Mouse (Mus musculus): Measurements from ENCODE around the gene Entpd1. TPM values are rescaled to one million over a fixed set of nuclear protein-coding genes. Genes with fewer than 3 reads are reported as not detected.
"Not testable (repeated sequence)": the region's sequence is repeated elsewhere in the genome, so short reads cannot be mapped to it uniquely, and the experiment has no call there.

Gene Entpd1
- polyA plus RNA-seq, 1 experiment from 2014 or later, result 18.6 TPM

- WGBS, result 86% methylated on average over 6 of the region's 6 CpGs
These were observed 4.5 kb upstream of the Entpd1 start for GRCm38 (mm10) chr19:40607676-40608075.

GRCm38 (mm10) chr19:40614811-40615210, 2.6 kb downstream of the Entpd1 start:
- no peak overlapping the region for H3K4me2 ChIP-seq (ENCODE audit: low read depth, low read length)
- no peaks in the 10 kb centered on the region for H3K9me3 ChIP-seq (ENCODE audit: control insufficient read depth, low read length)
- H3K4me1 ChIP-seq (replicated peaks; ENCODE audit: control insufficient read depth, insufficient read depth, low read length), result peaks cover 7% of the 10 kb centered on the region
- WGBS, result 64% methylated on average over 7 of the region's 7 CpGs
- H3K36me3 ChIP-seq (ENCODE audit: control insufficient read depth, insufficient read depth, low read length), result no peaks in the 10 kb centered on the region
- H3K9ac ChIP-seq (ENCODE audit: low read length), result no peak overlapping the region
- H3K4me3 ChIP-seq (ENCODE audit: low read length), result no peak overlapping the region
- no peak overlapping the region for H3K27ac ChIP-seq (ENCODE audit: low read length)
- peaks cover 2% of the 10 kb centered on the region; the same call in 1 of the 2 replicates for H3K27me3 ChIP-seq (ENCODE audit: control insufficient read depth, insufficient read depth, low read depth, low read length)
- no peak for ATAC-seq (ENCODE audit: low read depth)

More at GRCm38 (mm10) chr19:40607676-40608075, 4.5 kb upstream of the Entpd1 start:
- no peak for ATAC-seq (ENCODE audit: low read depth)
- Histone ChIP-seq H3K27ac (ENCODE audit: low read length) (no peak overlapping the region), H3K4me1 (replicated peaks; ENCODE audit: control insufficient read depth, insufficient read depth, low read length) (peaks cover 7% of the 10 kb centered on the region), H3K4me2 (ENCODE audit: low read depth, low read length) (no peak overlapping the region), H3K4me3 (ENCODE audit: low read length) (no peak overlapping the region), H3K36me3 (ENCODE audit: control insufficient read depth, insufficient read depth, low read length) (peaks cover 17% of the 10 kb centered on the region), H3K9me3 (ENCODE audit: control insufficient read depth, low read length) (no peaks in the 10 kb centered on the region), H3K27me3 (ENCODE audit: control insufficient read depth, insufficient read depth, low read depth, low read length) (no peaks in the 10 kb centered on the region), H3K9ac (ENCODE audit: low read length) (no peak overlapping the region)

- no peaks in the 10 kb centered on the region for H3K9me3 ChIP-seq (ENCODE audit: control insufficient read depth, low read length)
- no peak overlapping the region for H3K4me3 ChIP-seq (ENCODE audit: low read length)
- H3K9ac ChIP-seq (ENCODE audit: low read length), result no peak overlapping the region
- H3K4me2 ChIP-seq (ENCODE audit: low read depth, low read length), result no peak overlapping the region
- no peak overlapping the region for H3K27ac ChIP-seq (ENCODE audit: low read length)
- H3K36me3 ChIP-seq (ENCODE audit: control insufficient read depth, insufficient read depth, low read length), result no peaks in the 10 kb centered on the region
- ATAC-seq (ENCODE audit: low read depth), result no peak
- H3K4me1 ChIP-seq (replicated peaks; ENCODE audit: control insufficient read depth, insufficient read depth, low read length), result peaks cover 6% of the 10 kb centered on the region
- peaks cover 2% of the 10 kb centered on the region; the same call in 1 of the 2 replicates for H3K27me3 ChIP-seq (ENCODE audit: control insufficient read depth, insufficient read depth, low read depth, low read length)
- WGBS, result 75% methylated on average over 7 of the region's 7 CpGs
These were observed 3.9 kb downstream of the Entpd1 start for GRCm38 (mm10) chr19:40616021-40616420.

- not testable (repeated sequence) for H3K36me3 ChIP-seq (ENCODE audit: control insufficient read depth, insufficient read depth, low read length); H3K4me1 ChIP-seq (replicated peaks; ENCODE audit: control insufficient read depth, insufficient read depth, low read length); H3K27ac ChIP-seq (ENCODE audit: low read length); H3K27me3 ChIP-seq (ENCODE audit: control insufficient read depth, insufficient read depth, low read depth, low read length); H3K9me3 ChIP-seq (ENCODE audit: control insufficient read depth, low read length); H3K9ac ChIP-seq (ENCODE audit: low read length); H3K4me3 ChIP-seq (ENCODE audit: low read length); H3K4me2 ChIP-seq (ENCODE audit: low read depth, low read length); ATAC-seq (ENCODE audit: low read depth)
- WGBS, result 41% methylated on average over 9 of the region's 26 CpGs
These were observed 9.4 kb downstream of the Entpd1 start for GRCm38 (mm10) chr19:40621616-40622015.

- no peak for ATAC-seq (ENCODE audit: low read depth)
- H3K4me1 ChIP-seq (replicated peaks; ENCODE audit: control insufficient read depth, insufficient read depth, low read length), result no peaks in the 10 kb centered on the region
- H3K9ac ChIP-seq (ENCODE audit: low read length), result no peak overlapping the region
- no peaks in the 10 kb centered on the region for H3K9me3 ChIP-seq (ENCODE audit: control insufficient read depth, low read length)
- H3K36me3 ChIP-seq (ENCODE audit: control insufficient read depth, insufficient read depth, low read length), result no peaks in the 10 kb centered on the region
- H3K4me3 ChIP-seq (ENCODE audit: low read length), result no peak overlapping the region
- no peak overlapping the region for H3K27ac ChIP-seq (ENCODE audit: low read length)
- H3K27me3 ChIP-seq (ENCODE audit: control insufficient read depth, insufficient read depth, low read depth, low read length), result no peaks in the 10 kb centered on the region
- H3K4me2 ChIP-seq (ENCODE audit: low read depth, low read length), result no peak overlapping the region
- WGBS, result 36% methylated on average over 12 of the region's 12 CpGs
These were observed 13.8 kb downstream of the Entpd1 start for GRCm38 (mm10) chr19:40625935-40626334.

GRCm38 (mm10) chr19:40628950-40629349, 16.8 kb downstream of the Entpd1 start:
- H3K9ac ChIP-seq (ENCODE audit: low read length), result no peak overlapping the region
- no peaks in the 10 kb centered on the region for H3K4me1 ChIP-seq (replicated peaks; ENCODE audit: control insufficient read depth, insufficient read depth, low read length)
- no peak for ATAC-seq (ENCODE audit: low read depth)
- H3K27ac ChIP-seq (ENCODE audit: low read length), result no peak overlapping the region
- no peak overlapping the region for H3K4me3 ChIP-seq (ENCODE audit: low read length)
- no peaks in the 10 kb centered on the region for H3K36me3 ChIP-seq (ENCODE audit: control insufficient read depth, insufficient read depth, low read length)
- H3K27me3 ChIP-seq (ENCODE audit: control insufficient read depth, insufficient read depth, low read depth, low read length), result no peaks in the 10 kb centered on the region
- no peaks in the 10 kb centered on the region for H3K9me3 ChIP-seq (ENCODE audit: control insufficient read depth, low read length)
- no peak overlapping the region for H3K4me2 ChIP-seq (ENCODE audit: low read depth, low read length)

GRCm38 (mm10) chr19:40630096-40630495, 17.9 kb downstream of the Entpd1 start:
- Histone ChIP-seq H3K4me2 (ENCODE audit: low read depth, low read length) (no peak overlapping the region), H3K27me3 (ENCODE audit: control insufficient read depth, insufficient read depth, low read depth, low read length) (no peaks in the 10 kb centered on the region), H3K4me1 (replicated peaks; ENCODE audit: control insufficient read depth, insufficient read depth, low read length) (no peaks in the 10 kb centered on the region), H3K4me3 (ENCODE audit: low read length) (no peak overlapping the region), H3K9me3 (ENCODE audit: control insufficient read depth, low read length) (no peaks in the 10 kb centered on the region), H3K36me3 (ENCODE audit: control insufficient read depth, insufficient read depth, low read length) (no peaks in the 10 kb centered on the region), H3K27ac (ENCODE audit: low read length) (peak overlapping the region; percentile 30; the same call in 1 of the 2 replicates), H3K9ac (ENCODE audit: low read length) (no peak overlapping the region)
- WGBS, result 80% methylated on average over 3 of the region's 3 CpGs
- ATAC-seq (ENCODE audit: low read depth), result no peak

GRCm38 (mm10) chr19:40630606-40631005, 18.4 kb downstream of the Entpd1 start:
- Histone ChIP-seq H3K27me3 (ENCODE audit: control insufficient read depth, insufficient read depth, low read depth, low read length) (no peaks in the 10 kb centered on the region), H3K36me3 (ENCODE audit: control insufficient read depth, insufficient read depth, low read length) (no peaks in the 10 kb centered on the region), H3K4me2 (ENCODE audit: low read depth, low read length) (no peak overlapping the region), H3K27ac (ENCODE audit: low read length) (no peak overlapping the region), H3K4me3 (ENCODE audit: low read length) (no peak overlapping the region), H3K4me1 (replicated peaks; ENCODE audit: control insufficient read depth, insufficient read depth, low read length) (no peaks in the 10 kb centered on the region), H3K9ac (ENCODE audit: low read length) (no peak overlapping the region), H3K9me3 (ENCODE audit: control insufficient read depth, low read length) (no peaks in the 10 kb centered on the region)
- WGBS, result 49% methylated on average over 7 of the region's 7 CpGs
- ATAC-seq (ENCODE audit: low read depth), result no peak

GRCm38 (mm10) chr19:40632193-40632592, 20.0 kb downstream of the Entpd1 start:
- Histone ChIP-seq H3K4me1 (replicated peaks; ENCODE audit: control insufficient read depth, insufficient read depth, low read length) (no peaks in the 10 kb centered on the region), H3K9me3 (ENCODE audit: control insufficient read depth, low read length) (no peaks in the 10 kb centered on the region), H3K4me3 (ENCODE audit: low read length) (no peak overlapping the region), H3K27me3 (ENCODE audit: control insufficient read depth, insufficient read depth, low read depth, low read length) (no peaks in the 10 kb centered on the region), H3K36me3 (ENCODE audit: control insufficient read depth, insufficient read depth, low read length) (no peaks in the 10 kb centered on the region), H3K27ac (ENCODE audit: low read length) (no peak overlapping the region), H3K9ac (ENCODE audit: low read length) (no peak overlapping the region), H3K4me2 (ENCODE audit: low read depth, low read length) (no peak overlapping the region)
- peak; percentile 28; the same call in 1 of the 2 replicates for ATAC-seq (ENCODE audit: low read depth)
- 30% methylated on average over 3 of the region's 3 CpGs for WGBS

- Histone ChIP-seq H3K27ac (ENCODE audit: low read length) (no peak overlapping the region), H3K27me3 (ENCODE audit: control insufficient read depth, insufficient read depth, low read depth, low read length) (no peaks in the 10 kb centered on the region), H3K36me3 (ENCODE audit: control insufficient read depth, insufficient read depth, low read length) (no peaks in the 10 kb centered on the region), H3K4me3 (ENCODE audit: low read length) (no peak overlapping the region), H3K9me3 (ENCODE audit: control insufficient read depth, low read length) (no peaks in the 10 kb centered on the region), H3K4me1 (replicated peaks; ENCODE audit: control insufficient read depth, insufficient read depth, low read length) (no peaks in the 10 kb centered on the region), H3K9ac (ENCODE audit: low read length) (no peak overlapping the region), H3K4me2 (ENCODE audit: low read depth, low read length) (no peak overlapping the region)
- WGBS, result 81% methylated on average over 5 of the region's 5 CpGs
- no peak for ATAC-seq (ENCODE audit: low read depth)
These were observed 20.5 kb downstream of the Entpd1 start for GRCm38 (mm10) chr19:40632668-40633067.

All from lung, embryonic 16.5 days (tissue).